Mouse (Mus musculus): ENCODE measurements at regions not wholly inside any gene's neighbourhood (a gene's known extent, or its start where the extent isn't known, plus 50 kb on each side); places are given as distances from the start of the nearest gene placed in this dataset.

DNA sequence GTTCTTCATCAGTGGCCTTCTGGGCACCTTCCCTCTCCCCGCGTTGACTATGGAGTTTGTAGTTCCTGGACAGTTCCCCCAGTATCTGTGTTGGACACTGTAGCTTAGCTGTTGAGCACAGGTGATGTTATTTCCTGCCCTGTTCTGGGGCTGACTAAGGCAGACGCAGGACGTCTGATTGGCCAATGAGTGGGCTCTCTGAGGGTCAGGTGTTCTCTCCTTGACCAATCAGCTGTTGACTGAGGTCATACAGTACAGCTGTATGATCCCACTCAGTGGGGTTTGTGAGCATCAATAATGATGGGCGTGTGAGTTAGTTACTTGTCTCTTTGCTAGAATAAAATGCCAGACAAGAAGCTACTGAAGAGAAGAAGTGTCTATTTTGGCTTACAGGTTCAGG, 91.6 kb upstream of the Zc3h12a start:
- no peak for TF ChIP-seq FLI1 (IDR thresholded peaks at IDR 0.05; ENCODE audit: low read length)
- TF ChIP-seq GATA1 (IDR thresholded peaks at IDR 0.05; ENCODE audit: borderline replicate concordance, low read length) = no peak

Data from megakaryocyte, embryonic 14.5 days (primary cell).